In genomic region chr1:119912953-119913814, GRCm38 (mm10) we compare ENCODE assay signal across 7 mouse cellular contexts. TPM values are rescaled to one million over a fixed set of nuclear protein-coding genes. Genes with fewer than 3 reads are reported as not detected.
DNase-seq lines count a peak whose midpoint lies in the region; ATAC-seq lines count a peak whose summit lies in the region.

TSS of gene Tmem177 (minus strand) at chr1:119913208.

- no peaks in the 10 kb centered on the region for H3K36me3 ChIP-seq in embryonic facial prominence, embryonic 11.5 days (replicated peaks; ENCODE audit: control insufficient read depth, insufficient read depth, low read depth, low read length)
- H3K36me3 ChIP-seq in limb, embryonic 11.5 days (ENCODE audit: control insufficient read depth, insufficient read depth, low read length) = no peaks in the 10 kb centered on the region
- H3K36me3 ChIP-seq in midbrain, embryonic 14.5 days (ENCODE audit: control insufficient read depth, insufficient read depth, low read length) = peaks cover 6% of the 10 kb centered on the region; the same call in 1 of the 2 replicates

- peak; percentile 98 for DNase-seq in adrenal gland, postnatal 10 days
- DNase-seq in embryonic facial prominence, embryonic 11.5 days (ENCODE audit: low spot score) = peak; percentile 95
- peak; percentile 99 for DNase-seq in heart, adult 11 months
- peak; percentile 98 for DNase-seq in kidney, adult 18-20 months
- peak; percentile 96 for DNase-seq in limb, embryonic 11.5 days (ENCODE audit: low spot score)
- DNase-seq in midbrain, embryonic 14.5 days = peak; percentile 95
- DNase-seq in spleen, adult 18-20 months = peak; percentile 94 to 98

- 11% methylated on average over 42 of the region's 42 CpGs for WGBS in embryonic facial prominence, embryonic 11.5 days
- 14% methylated on average over 42 of the region's 42 CpGs for WGBS in limb, embryonic 11.5 days
- 11% methylated on average over 42 of the region's 42 CpGs for WGBS in midbrain, embryonic 14.5 days

- peak within 1 kb of the TSS; percentile 47 for H3K4me3 ChIP-seq in embryonic facial prominence, embryonic 11.5 days (ENCODE audit: low read depth, low read length)
- peak within 1 kb of the TSS; percentile 49 for H3K4me3 ChIP-seq in limb, embryonic 11.5 days (ENCODE audit: low read depth, low read length)
- H3K4me3 ChIP-seq in midbrain, embryonic 14.5 days (replicated peaks; ENCODE audit: low read depth, low read length) = peak within 1 kb of the TSS; percentile 46

- peak within 1 kb of the TSS; percentile 62 for H3K9ac ChIP-seq in embryonic facial prominence, embryonic 11.5 days (replicated peaks; ENCODE audit: low read length)
- peak within 1 kb of the TSS; percentile 61 for H3K9ac ChIP-seq in limb, embryonic 11.5 days (ENCODE audit: low read length)
- peak within 1 kb of the TSS; percentile 57 for H3K9ac ChIP-seq in midbrain, embryonic 14.5 days (replicated peaks; ENCODE audit: low read length)

- no peak within 1 kb of the TSS for H3K27ac ChIP-seq in embryonic facial prominence, embryonic 11.5 days (replicated peaks; ENCODE audit: low read depth, low read length)
- no peak within 1 kb of the TSS for H3K27ac ChIP-seq in limb, embryonic 11.5 days (replicated peaks; ENCODE audit: low read depth, low read length)
- peak within 1 kb of the TSS; percentile 55; the same call in 1 of the 2 replicates for H3K27ac ChIP-seq in midbrain, embryonic 14.5 days (replicated peaks; ENCODE audit: low read depth, low read length)

- H3K27me3 ChIP-seq in embryonic facial prominence, embryonic 11.5 days (ENCODE audit: control insufficient read depth, insufficient read depth, low read length) = no peaks in the 10 kb centered on the region
- no peaks in the 10 kb centered on the region for H3K27me3 ChIP-seq in limb, embryonic 11.5 days (ENCODE audit: control insufficient read depth, insufficient read depth, low read length)
- H3K27me3 ChIP-seq in midbrain, embryonic 14.5 days (ENCODE audit: control insufficient read depth, insufficient read depth, low read length) = no peaks in the 10 kb centered on the region

- ATAC-seq in embryonic facial prominence, embryonic 11.5 days (replicated peaks; ENCODE audit: insufficient number of reproducible peaks, low FRiP score, low TSS enrichment, low read depth) = peak; percentile 93
- ATAC-seq in limb, embryonic 11.5 days (ENCODE audit: insufficient number of reproducible peaks, low FRiP score, low TSS enrichment, low read depth) = peak; percentile 97
- ATAC-seq in midbrain, embryonic 14.5 days (ENCODE audit: low FRiP score, low TSS enrichment) = peak; percentile 93

- H3K4me1 ChIP-seq in embryonic facial prominence, embryonic 11.5 days (ENCODE audit: control insufficient read depth, insufficient read depth, low read length) = no peaks in the 10 kb centered on the region
- H3K4me1 ChIP-seq in limb, embryonic 11.5 days (ENCODE audit: control insufficient read depth, insufficient read depth, low read length) = no peaks in the 10 kb centered on the region
- H3K4me1 ChIP-seq in midbrain, embryonic 14.5 days (ENCODE audit: control insufficient read depth, insufficient read depth, low read length) = peaks cover 3% of the 10 kb centered on the region; the same call in 1 of the 2 replicates

- no peaks in the 10 kb centered on the region for H3K9me3 ChIP-seq in embryonic facial prominence, embryonic 11.5 days (replicated peaks; ENCODE audit: control insufficient read depth, low read length)
- no peaks in the 10 kb centered on the region for H3K9me3 ChIP-seq in limb, embryonic 11.5 days (ENCODE audit: control insufficient read depth, low read length)
- H3K9me3 ChIP-seq in midbrain, embryonic 14.5 days (ENCODE audit: control insufficient read depth, low read length) = no peaks in the 10 kb centered on the region

- H3K4me2 ChIP-seq in embryonic facial prominence, embryonic 11.5 days (ENCODE audit: low read depth, low read length) = peak within 1 kb of the TSS; percentile 55
- peak within 1 kb of the TSS; percentile 46 for H3K4me2 ChIP-seq in limb, embryonic 11.5 days (ENCODE audit: low read depth, severe bottlenecking)
- H3K4me2 ChIP-seq in midbrain, embryonic 14.5 days (ENCODE audit: low read length) = peak within 1 kb of the TSS; percentile 59

RNA-seq across cellular contexts. Expression of gene Tmem177, which starts in this region (rescaled TPM):
- 1 to 10 TPM; 8.0 to 10.0 TPM for total RNA-seq in adrenal gland, postnatal 10 days (2021)
- 7.6 and 8.0 TPM in 2 replicates for polyA plus RNA-seq in embryonic facial prominence, embryonic 11.5 days (2014; fragmentation: Nextera tagmentation; extraction: Ambion mirVana)
- 8.0 and 8.2 TPM in 2 replicates for polyA plus RNA-seq in limb, embryonic 11.5 days (2014; fragmentation: Nextera tagmentation; extraction: Ambion mirVana)
- polyA plus RNA-seq in midbrain, embryonic 14.5 days (2014; fragmentation: Nextera tagmentation; extraction: Ambion mirVana) = 5.2 and 7.5 TPM in 2 replicates
